Mouse (Mus musculus) embryo, embryonic 10.5 days (tissue): ENCODE measurements at regions not wholly inside any gene's neighbourhood (a gene's known extent, or its start where the extent isn't known, plus 50 kb on each side); places are given as distances from the start of the nearest gene placed in this dataset.

Experiments
- DNase-seq: peaks from one replicate; pipeline ENCODE4 v3.0.0-alpha.2; 2015; ENCODE audit warnings: low spot score

DNA sequence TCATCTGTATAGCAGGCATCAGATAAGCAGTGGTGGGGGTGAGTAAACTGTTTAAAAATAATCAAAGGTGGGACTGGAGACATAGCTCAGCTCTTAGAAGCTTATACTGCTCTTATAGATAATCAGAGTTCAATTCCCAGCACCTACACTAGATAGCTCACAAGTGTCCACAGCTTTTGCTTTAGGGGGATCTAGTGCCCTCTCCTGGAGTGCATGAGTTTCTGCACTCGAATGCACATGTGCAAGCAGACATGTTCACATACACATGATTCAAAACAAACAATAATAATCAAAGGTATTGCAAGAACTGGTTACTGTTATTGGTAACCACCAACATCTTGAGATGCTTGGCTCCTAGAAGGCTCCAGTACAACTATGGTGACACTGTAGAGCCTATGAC is 343.3 kb downstream of the Gpam start:
- DNase-seq, result peak; percentile 10

DNA sequence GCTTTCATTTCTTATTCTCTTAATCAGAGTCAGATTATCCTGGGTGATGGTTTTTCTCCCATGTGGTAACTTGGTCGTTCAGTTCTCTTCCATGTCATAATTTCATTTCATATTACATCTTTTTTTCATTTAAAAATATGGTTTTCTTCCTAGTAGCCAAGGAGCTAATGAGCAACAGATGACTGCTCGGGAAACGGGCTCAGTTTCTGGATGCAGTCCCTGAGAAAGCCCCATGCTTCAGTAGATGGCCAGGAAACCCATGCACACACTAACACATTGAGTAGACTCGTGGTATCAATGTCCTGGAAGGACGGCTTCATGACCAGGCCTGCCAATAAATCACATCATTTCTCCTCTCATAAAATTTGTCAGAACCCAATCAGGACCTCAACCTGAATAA is 369.3 kb downstream of the Gpam start:
- DNase-seq, result no peak

DNA sequence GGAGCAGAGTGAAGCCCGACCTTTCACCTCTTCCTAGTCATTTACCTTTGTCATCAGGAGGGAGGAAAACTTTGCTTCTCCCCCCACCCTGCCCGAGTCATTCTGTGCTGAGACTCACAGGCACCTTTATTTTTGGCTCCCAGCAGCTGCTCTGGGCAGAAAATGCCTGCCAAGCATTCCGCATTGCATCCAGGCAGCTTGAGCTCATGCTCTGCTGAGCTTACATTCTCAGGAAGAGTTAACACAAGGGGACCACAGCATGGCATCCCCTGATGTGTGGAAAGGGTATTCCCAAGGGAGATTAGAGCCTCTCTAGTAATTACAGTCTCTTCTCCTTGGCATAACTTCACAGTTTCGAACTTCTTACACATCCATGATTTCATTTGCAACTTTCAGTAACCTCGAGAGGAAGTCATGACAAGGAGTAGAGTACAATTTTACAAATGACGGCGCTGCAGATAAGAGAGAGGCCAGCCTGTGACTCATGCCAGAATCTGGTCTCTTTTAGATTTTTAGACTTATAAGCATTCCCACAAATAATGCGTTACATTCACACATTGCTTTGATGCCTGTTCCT is 370.3 kb downstream of the Gpam start:
- peak; percentile 13 for DNase-seq

DNA sequence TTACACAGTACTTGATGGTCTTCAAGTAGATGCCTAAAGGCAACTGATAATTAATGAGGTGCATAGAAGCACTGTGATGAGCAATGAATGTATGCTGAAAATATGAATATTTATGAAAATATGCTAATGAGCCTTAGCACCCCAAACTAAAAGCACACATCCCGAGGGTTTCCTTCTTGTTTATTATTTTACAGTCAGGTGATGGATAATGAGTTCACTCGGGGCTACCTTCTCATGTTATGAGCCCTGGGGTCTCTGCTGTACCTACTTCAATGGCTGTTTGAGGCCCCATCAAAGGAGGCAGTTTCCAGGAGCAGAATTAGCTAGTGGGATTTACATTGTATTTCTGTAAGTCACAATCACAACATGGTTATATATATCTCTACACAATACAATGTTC is 371.6 kb downstream of the Gpam start:
- DNase-seq, result no peak

DNA sequence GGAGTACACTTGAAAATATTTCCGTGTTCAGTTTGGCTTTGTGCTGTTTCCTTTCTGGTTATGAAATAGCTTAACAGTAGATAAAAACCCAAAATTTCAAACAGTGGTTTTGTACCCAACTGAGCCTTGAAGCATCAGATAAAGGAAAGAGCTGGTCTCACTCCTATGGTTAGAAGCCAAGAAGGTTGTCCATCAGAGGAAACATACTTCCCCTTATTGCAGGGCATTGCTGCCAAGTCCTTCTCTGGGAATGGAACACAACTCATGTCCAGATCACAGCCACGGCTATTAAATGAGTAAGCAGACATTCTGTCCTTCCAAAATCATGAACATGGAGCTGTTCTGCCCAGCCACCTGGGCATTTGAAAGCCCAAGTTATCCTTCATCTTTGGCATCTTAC is 393.1 kb downstream of the Gpam start:
- DNase-seq, result no peak

DNA sequence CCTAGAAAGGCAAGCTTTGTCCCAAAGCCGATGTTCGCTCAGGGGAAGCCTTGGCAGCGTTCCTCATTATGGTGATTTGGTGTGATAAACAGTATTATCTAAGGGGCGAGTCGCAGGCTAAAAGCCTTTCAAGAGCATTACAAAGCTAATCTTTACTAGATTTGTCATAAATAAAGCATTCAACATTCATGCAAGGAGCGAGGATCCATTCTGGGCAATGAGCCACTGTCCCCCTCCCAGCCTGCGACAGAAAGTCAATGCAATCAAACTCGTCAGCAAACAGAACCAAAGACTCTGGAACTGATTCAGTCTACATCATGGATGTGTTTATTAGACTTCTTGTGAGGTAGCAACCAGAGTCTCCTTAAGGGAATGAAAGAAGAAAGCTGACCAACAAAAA is 395.3 kb downstream of the Gpam start:
- DNase-seq, result no peak

DNA sequence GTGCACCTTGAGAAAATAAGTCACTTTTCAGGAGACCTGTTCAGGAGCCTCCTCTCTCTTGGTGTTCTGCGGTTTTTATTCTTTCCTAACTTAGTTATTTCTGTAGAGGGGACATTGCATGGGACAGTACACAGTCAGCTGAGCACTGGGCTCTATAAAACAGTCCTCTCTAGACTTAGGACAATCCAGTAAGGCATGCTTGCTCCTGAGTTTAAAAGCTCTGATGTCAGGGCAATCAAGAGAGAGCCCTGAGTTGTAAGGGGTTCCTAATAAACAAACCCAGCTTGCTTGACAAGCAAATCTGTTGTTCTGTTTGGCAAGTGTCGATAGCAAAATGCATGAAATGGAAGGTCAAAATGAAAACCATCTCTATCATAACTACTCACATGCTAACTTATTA is 395.7 kb downstream of the Gpam start:
- no peak for DNase-seq

DNA sequence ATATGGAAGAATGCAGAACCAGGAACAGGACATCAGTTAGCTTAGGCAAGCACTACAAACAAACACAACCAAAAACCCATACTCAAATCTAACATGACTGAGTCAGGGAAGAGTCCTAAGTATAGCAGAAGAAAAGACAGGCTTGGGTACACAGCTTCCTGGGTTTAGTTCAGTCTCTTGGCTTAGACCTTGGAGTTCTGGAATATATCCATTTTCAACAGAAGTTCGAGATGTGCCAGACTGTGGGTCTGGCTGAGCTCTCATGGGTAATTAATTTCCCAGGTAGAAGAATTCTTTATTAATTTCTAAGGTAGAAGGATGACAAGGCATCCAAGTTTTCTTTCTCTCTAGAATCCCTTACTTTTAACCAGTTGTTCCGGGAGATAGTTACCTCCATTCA is 396.2 kb downstream of the Gpam start:
- no peak for DNase-seq

DNA sequence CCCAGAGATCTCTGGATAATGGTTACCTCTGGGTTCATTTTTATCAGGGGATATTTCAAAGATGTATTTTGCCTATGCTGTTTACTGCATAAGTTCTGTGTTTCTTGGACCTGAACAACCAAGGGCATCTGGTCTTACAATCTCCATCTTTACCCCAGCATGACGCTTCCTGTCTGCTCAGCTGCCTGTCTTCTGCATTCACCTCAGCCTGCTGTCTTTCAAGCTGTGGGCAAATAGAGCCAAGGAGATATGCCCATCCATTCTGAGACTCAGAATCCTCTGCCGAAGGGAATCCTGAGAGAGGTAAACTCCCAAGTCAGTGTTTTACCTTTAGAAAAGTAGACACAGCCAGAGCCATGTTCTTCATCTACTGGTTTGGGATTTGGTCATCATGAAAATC is 396.7 kb downstream of the Gpam start:
- DNase-seq, result no peak

DNA sequence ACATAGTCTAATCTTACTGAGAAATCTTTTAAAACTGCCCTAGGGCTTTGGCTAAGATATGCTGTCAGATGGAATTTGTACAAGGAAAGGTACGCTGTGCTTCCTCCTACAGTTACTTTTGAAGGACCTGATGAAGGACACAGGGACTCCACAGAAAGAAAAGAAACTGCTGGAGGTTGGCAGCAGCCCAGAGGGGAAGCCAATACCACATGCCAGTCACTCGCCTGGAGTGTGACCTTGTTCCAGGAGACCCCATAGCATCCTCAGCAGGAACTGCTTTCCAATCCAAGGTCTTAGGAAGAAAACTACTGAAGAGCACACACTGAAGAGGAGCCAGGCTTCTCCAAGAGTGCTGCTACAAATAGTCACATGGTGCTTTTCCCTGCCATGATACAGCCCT is 404.9 kb downstream of the Gpam start:
- no peak for DNase-seq

DNA sequence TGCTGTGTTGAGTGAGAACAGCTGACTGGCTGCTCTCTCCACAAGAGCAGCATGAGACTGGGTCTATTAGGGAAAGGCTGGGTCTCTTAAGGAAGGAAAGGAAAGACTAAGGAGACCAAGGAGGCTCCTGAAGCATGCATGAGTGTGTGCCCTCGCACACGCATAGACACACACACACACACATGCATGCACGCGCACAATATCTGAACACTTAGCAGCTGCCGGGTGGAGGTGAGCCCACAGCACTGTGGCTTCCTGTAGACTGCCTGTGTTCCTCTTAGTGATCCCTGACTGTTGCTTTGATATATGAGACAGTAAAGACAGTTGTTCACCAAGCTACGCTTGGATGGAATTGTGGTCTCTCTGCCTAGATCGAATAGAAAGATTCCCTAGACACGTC is 429.6 kb downstream of the Gpam start:
- no peak for DNase-seq

DNA sequence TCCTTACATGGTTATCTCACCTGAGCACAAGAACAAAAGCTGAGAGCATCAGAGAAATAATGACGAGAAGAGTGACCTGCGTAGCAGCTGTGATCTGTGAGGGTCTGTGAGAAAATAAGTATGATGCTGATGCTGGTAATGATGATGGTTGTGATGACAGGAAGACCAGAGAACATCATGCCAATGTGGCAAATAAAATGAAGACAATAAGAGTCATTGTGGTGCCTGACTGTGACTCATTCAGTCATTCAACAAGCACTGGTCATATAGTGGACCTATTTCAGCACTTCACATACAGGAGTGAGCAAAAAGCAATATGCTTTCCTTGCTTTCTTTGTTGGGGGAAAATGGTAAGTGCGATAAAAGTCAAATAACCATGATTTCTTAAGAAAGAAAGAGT is 433.3 kb downstream of the Gpam start:
- no peak for DNase-seq

DNA sequence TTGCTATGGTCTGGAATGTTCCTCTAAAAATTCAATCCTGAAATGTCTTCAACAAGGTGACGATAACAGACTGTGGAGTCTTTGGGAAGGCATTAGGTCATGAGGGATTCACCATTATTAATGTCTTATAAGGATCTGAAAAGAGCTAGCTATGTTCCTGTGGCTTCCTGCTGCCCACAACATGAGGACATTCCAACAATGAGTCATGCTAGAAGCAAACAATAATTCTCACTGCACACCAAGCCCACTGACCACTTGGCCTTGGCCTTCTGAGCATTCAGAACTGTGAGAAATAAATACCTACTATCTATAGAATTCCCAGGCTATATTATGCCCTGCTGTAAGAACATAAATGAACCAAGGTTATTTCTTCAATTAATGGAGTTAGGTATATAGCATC is 433.9 kb downstream of the Gpam start:
- no peak for DNase-seq

DNA sequence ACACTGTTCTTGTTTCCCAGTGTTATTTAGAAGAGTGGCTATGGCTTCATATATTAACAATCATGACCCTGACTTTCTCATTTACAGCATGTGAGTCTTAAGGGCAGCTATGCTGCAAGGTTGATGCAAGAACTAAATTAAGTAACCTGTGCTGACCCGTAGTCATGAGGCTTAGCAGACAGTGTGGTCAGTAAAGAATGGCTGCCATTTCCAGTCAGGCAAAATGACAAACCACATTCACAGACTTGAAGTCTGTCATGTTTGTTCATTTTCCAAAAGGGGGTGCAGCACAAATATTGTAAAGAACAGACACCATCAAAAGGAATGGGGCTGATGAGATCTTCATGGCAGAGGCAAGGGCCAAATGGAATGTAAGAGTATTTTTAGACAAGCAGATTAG is 435.2 kb downstream of the Gpam start:
- DNase-seq, result no peak

DNA sequence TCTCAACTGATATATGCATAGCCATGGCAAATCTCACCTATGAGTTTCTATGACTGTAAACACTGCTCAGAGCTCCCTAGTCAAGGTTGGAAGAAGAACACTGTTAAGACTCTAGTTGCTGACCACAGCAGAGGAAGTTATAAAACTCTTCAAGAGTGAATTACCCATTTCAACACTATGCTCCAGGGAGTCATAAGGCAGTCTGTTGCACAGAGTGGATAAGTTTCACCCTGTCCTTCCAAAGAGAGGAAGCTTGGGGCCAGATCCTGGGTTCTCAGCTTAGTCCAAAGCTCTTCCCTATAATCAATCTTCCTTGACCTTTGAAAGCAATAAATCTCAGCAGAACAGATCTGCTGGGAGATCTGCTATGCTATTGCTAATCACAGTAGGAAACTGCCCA is 438.4 kb downstream of the Gpam start:
- DNase-seq, result no peak

DNA sequence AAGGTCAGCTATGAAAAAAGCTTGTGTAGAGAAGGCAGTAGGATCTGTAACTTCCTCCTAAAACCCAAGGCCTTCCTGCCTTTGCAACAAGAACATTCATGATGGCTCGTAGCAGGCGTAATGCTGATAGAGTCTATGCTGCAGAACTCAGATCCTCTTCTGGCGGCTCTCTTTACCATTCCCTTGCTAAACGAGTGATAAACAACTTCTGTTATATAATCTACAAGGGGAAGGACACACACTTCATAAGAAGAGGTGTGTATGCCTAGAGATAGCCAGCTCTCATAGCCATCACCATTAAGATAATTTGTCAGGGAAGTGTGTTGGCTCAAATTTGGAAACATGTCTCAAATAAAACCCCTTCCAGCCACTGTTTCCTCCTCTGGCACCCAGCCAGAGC is 441.9 kb downstream of the Gpam start:
- DNase-seq, result no peak
